18 mouse cellular contexts compared by ENCODE assay signal in genomic region chr19:18817425-18817824, GRCm38 (mm10).
DNase-seq lines count a peak whose midpoint lies in the region; ATAC-seq and TF ChIP-seq lines count a peak whose summit lies in the region.
"Had no signal": no experiment of that assay in that cellular context is flagged by ENCODE, and none has a peak within 500 bp of the region (broad histone marks: within the 10 kb centered on the region; RNA-seq: fewer than 3 reads in every experiment).

No protein-coding gene starts in this region.

- no peaks in the 10 kb centered on the region for H3K9me3 ChIP-seq in intestine, postnatal 0 days (ENCODE audit: control insufficient read depth)
- H3K9me3 ChIP-seq in intestine, embryonic 16.5 days (ENCODE audit: control insufficient read depth, low read length), result no peaks in the 10 kb centered on the region
- H3K9me3 ChIP-seq: embryonic facial prominence, embryonic 15.5 days; forebrain, embryonic 10.5 days; limb, embryonic 12.5 days; midbrain, embryonic 15.5 days had no signal

- H3K27ac ChIP-seq in intestine, postnatal 0 days (ENCODE audit: low read depth, low read length), result no peak overlapping the region
- H3K27ac ChIP-seq in intestine, embryonic 16.5 days (ENCODE audit: low read length), result no peak overlapping the region
- H3K27ac ChIP-seq: embryonic facial prominence, embryonic 15.5 days; forebrain, embryonic 10.5 days; gastrocnemius, adult 2 months; limb, embryonic 12.5 days; liver, embryonic 14.5 days; midbrain, embryonic 15.5 days had no signal

- peak; percentile 40 for TF ChIP-seq CTCF in intestine, postnatal 0 days (IDR thresholded peaks at IDR 0.05; ENCODE audit: low read depth)
- no peak for TF ChIP-seq CTCF in lung, adult 2 months (IDR thresholded peaks at IDR 0.05; ENCODE audit: insufficient read depth, low read length)

- H3K4me3 ChIP-seq in intestine, postnatal 0 days (ENCODE audit: low read depth, low read length), result no peak overlapping the region
- H3K4me3 ChIP-seq in intestine, embryonic 16.5 days (ENCODE audit: low read length), result no peak overlapping the region
- no peak overlapping the region for H3K4me3 ChIP-seq in lung, adult 2 months (replicated peaks; ENCODE audit: extremely low read depth, low read depth, low read length)
- H3K4me3 ChIP-seq: embryonic facial prominence, embryonic 15.5 days; forebrain, embryonic 10.5 days; gastrocnemius, adult 2 months; limb, embryonic 12.5 days; midbrain, embryonic 15.5 days had no signal

- no peak for ATAC-seq in intestine, postnatal 0 days
- no peak for ATAC-seq in intestine, embryonic 16.5 days
- ATAC-seq: inflammation-experienced regulatory T-cells, adult 6 months; midbrain, embryonic 15.5 days had no signal

- DNase-seq in lung, postnatal 36 days, result peak; percentile 41
- no peak for DNase-seq in lung, adult 2 months
- peak; percentile 27 for DNase-seq in R1 (ENCODE audit: low read depth, low spot score)
- DNase-seq in gastrocnemius, postnatal 10 days, result no peak
- no peak for DNase-seq in adrenal gland, postnatal 10 days
- DNase-seq: adrenal gland, adult 2 months; cerebellum, adult 8-10 months; gastrocnemius, adult 2 months; heart, adult 11 months; thymus, postnatal 25 days had no signal

- 82% methylated on average over 2 of the region's 2 CpGs for WGBS in intestine, postnatal 0 days
- WGBS in intestine, embryonic 16.5 days, result 73% methylated on average over 2 of the region's 2 CpGs
- 81% methylated on average over 2 of the region's 2 CpGs for WGBS in lung, adult 2 months

- no peaks in the 10 kb centered on the region for H3K36me3 ChIP-seq in intestine, postnatal 0 days (ENCODE audit: control insufficient read depth, insufficient read depth)
- no peaks in the 10 kb centered on the region for H3K36me3 ChIP-seq in intestine, embryonic 16.5 days (ENCODE audit: control insufficient read depth, insufficient read depth, low read length)
- H3K36me3 ChIP-seq: embryonic facial prominence, embryonic 15.5 days; forebrain, embryonic 10.5 days; limb, embryonic 12.5 days; midbrain, embryonic 15.5 days had no signal

- H3K27me3 ChIP-seq in intestine, postnatal 0 days (replicated peaks; ENCODE audit: control insufficient read depth, insufficient read depth, low read length), result 0 out of 2 replicates have a peak, but pooled peaks cover 2% of the 10 kb centered on the region
- no peaks in the 10 kb centered on the region; the same call in 1 of the 2 replicates for H3K27me3 ChIP-seq in intestine, embryonic 16.5 days (replicated peaks; ENCODE audit: control insufficient read depth, insufficient read depth, low read length)
- H3K27me3 ChIP-seq: embryonic facial prominence, embryonic 15.5 days; limb, embryonic 12.5 days; midbrain, embryonic 15.5 days had no signal

- no peaks in the 10 kb centered on the region for H3K4me1 ChIP-seq in intestine, postnatal 0 days (replicated peaks; ENCODE audit: control insufficient read depth, insufficient read depth, low read length)
- H3K4me1 ChIP-seq in intestine, embryonic 16.5 days (ENCODE audit: control insufficient read depth, insufficient read depth, low read length), result no peaks in the 10 kb centered on the region
- H3K4me1 ChIP-seq in lung, adult 2 months (ENCODE audit: control insufficient read depth, insufficient read depth, low read length), result no peaks in the 10 kb centered on the region
- H3K4me1 ChIP-seq: embryonic facial prominence, embryonic 15.5 days; forebrain, embryonic 10.5 days; limb, embryonic 12.5 days; midbrain, embryonic 15.5 days had no signal

- TF ChIP-seq POLR2A in lung, adult 2 months (IDR thresholded peaks at IDR 0.05; ENCODE audit: borderline replicate concordance, extremely low read depth, low read depth, low read length), result no peak

- H3K9ac ChIP-seq in intestine, postnatal 0 days (ENCODE audit: low read depth, low read length), result no peak overlapping the region
- H3K9ac ChIP-seq in intestine, embryonic 16.5 days (ENCODE audit: low read depth, low read length), result no peak overlapping the region
- H3K9ac ChIP-seq: embryonic facial prominence, embryonic 15.5 days; limb, embryonic 12.5 days; liver, embryonic 14.5 days; midbrain, embryonic 15.5 days had no signal

- H3K4me2 ChIP-seq in intestine, postnatal 0 days (replicated peaks; ENCODE audit: low read depth), result no peak overlapping the region
- H3K4me2 ChIP-seq in intestine, embryonic 16.5 days (ENCODE audit: low read depth, low read length), result no peak overlapping the region
- H3K4me2 ChIP-seq: embryonic facial prominence, embryonic 15.5 days; limb, embryonic 12.5 days; midbrain, embryonic 15.5 days had no signal

Comparison
In these comparisons a context has a peak if more than half of its experiments do, and no peak if none do; other contexts are left out.
1. DNase-seq: peak in lung, postnatal 36 days (single experiment) and R1 (single experiment); none in lung, adult 2 months (single experiment), gastrocnemius, postnatal 10 days (single experiment) and adrenal gland, postnatal 10 days (single experiment).